Mouse (Mus musculus): ENCODE measurements around the gene Nbas.

- TF ChIP-seq POLR2A (IDR thresholded peaks at IDR 0.05; ENCODE audit: borderline replicate concordance, extremely low read depth, insufficient read depth, insufficient read length, poor library complexity, severe bottlenecking): no peak
- TF ChIP-seq CTCF (IDR thresholded peaks at IDR 0.05; ENCODE audit: borderline replicate concordance, extremely low read depth, insufficient read depth, insufficient read length): no peak
These were observed 89.9 kb downstream of the Nbas start for GRCm38 (mm10) chr12:13358849-13359248.
